Mouse (Mus musculus): ENCODE results near the gene Zzz3. TPM values are rescaled to one million over a fixed set of nuclear protein-coding genes. Genes with fewer than 3 reads are reported as not detected.

The Zzz3 gene
- total RNA-seq, 1 experiment from 2014 or later = 45.0 TPM

- DNase-seq = no peak
These were observed 72.0 kb downstream of the Zzz3 start for GRCm38 (mm10) chr3:152467312-152467711.

DNA sequence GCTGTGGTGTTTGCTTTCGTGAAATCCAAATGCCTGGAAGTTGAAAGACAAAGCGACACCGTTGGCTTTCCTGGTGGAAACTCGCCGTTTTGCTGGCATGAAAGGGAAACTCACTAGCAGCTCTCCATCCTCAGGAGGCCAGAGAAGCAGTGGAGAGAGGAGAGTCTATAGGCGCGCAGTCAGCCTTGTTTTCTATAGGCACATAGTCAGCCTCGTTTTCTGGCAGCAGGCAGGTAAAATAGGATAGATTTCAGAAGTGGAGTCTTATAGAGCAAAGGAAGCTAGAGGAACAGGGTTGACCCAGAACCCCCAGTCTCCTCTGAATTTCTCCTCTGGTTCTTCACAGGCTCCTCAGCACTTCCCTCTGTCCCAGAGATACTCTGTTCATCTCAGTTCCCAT lies 72.8 kb downstream of the Zzz3 start:
- no peak for DNase-seq

- DNase-seq = no peak
These were observed 73.3 kb downstream of the Zzz3 start for GRCm38 (mm10) chr3:152468569-152469041.

DNA sequence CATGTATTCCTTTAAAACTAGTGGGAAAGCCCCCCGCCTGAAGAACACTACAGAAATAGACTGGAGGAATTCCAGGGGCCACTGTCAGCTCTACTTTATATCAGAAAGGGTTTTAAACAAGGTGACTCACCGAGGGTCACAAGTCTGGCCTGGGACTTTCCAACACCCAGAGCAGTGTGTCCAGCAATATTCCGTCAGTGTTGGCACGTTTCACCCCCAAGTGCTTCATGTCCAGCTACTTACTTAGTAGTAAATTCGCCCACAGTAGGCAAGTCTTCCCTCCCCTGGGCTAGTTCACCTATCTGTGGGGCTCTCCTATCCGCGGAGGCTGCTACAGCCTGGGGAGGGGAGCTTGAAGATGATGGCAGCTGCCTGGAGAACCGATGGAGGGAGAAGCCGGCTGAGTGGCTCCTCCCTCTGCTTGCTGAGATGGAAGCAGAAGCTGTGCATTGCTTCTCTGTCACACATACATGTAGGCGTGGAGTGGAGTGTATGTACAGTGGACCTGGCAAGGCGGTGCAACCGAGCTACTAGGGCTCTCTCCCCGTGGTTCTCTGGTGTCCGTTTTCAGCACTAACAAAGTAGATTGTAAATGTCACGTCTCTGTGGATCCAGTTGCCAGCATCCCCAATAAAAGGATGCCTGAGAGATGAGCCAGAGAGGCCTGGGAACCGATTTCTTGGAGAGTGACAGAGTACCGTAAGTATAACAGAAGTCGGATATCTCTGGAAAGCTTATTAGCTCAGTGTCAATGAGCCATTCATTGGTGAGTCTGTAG lies 74.3 kb downstream of the Zzz3 start:
- DNase-seq = no peak

DNA sequence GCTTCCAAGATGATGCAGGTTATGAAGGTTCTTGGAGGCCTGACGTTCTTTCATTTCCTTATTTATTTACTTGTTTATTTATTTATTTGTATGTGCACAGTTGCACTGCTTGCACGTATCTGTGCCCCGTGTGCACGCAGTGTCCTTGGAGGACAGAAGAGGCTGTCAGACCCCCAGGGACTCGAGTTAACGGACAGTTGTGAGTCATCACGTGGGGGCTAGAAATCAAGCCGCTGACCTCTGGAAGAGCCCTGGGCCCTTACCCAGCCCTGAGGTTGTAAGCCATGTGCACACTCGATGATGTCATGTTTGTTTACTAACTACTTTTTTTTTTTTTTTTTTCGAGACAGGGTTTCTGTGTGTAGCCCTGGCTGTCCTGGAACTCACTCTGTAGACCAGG lies 75.1 kb downstream of the Zzz3 start:
- DNase-seq = no peak

- no peak for DNase-seq
These were observed 77.4 kb downstream of the Zzz3 start for GRCm38 (mm10) chr3:152472676-152473075.

- DNase-seq = peak; percentile 56
These were observed 79.5 kb downstream of the Zzz3 start for GRCm38 (mm10) chr3:152474582-152475277.

DNA sequence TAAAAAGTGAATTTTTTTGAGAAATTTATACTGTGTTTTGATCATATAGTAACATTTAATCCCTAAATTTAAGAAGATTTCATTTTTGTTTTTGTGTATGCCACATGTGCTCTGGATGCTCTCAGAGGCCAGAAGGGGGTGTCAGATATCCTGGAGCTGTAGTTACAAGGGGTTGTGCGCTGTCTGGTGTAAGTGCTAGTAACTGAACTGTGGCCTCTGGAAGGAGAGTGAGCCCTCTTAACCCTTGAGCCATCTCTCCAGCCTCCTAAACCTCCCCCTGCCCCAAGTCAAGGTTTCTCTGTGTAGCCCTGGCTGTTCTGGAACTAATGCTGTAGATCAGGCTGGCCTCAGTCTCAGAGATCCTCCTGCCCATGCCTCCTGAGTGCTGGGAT lies 80.0 kb downstream of the Zzz3 start:
- no peak for DNase-seq

- no peak for DNase-seq
These were observed 80.6 kb downstream of the Zzz3 start for GRCm38 (mm10) chr3:152475894-152476293.

- peak; percentile 60 for DNase-seq
These were observed 82.7 kb downstream of the Zzz3 start for GRCm38 (mm10) chr3:152477796-152478527.

GRCm38 (mm10) chr3:152478599-152479435 lies 83.5 kb downstream of the Zzz3 start:
- DNase-seq = peak; percentile 40

GRCm38 (mm10) chr3:152480336-152480735 lies 85.1 kb downstream of the Zzz3 start:
- no peak for DNase-seq

DNA sequence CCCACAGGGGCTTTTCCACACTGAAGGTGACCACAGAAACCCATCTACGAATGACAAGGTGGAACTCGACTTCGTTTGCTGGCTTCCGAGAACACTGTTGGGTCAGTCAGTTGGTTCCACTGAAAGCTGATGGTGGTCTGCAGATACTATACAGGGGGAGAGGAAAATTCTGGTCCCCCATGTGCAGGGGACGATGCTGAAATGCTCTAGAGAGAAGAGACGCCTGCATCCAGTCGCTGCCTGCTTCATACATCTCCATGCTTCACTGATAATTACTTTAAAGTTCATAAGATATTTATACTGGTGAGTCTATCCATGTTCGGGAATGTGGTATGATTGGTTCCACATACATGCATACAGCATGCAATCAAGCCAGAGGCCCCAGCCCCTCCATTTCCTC lies 86.9 kb downstream of the Zzz3 start:
- DNase-seq = no peak

DNA sequence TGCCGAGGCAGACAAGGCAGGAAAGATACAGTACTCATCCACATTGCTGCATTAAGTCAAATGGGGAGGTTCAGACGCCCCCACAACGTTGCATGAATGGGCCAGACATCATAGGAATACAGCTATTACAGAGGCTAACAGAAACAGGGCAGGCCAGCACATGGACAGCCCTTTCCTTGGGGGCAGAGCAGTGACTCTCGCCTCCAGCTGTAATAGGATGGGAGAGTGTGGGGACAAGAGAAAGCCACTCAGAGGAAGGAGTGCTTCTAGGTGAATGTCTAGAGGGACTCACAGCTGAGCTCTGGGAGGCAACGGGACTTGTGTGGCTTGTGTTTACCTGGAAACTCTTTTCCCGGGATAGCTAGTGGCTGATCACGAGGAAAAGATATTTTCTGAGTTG lies 88.5 kb downstream of the Zzz3 start:
- DNase-seq = no peak

DNA sequence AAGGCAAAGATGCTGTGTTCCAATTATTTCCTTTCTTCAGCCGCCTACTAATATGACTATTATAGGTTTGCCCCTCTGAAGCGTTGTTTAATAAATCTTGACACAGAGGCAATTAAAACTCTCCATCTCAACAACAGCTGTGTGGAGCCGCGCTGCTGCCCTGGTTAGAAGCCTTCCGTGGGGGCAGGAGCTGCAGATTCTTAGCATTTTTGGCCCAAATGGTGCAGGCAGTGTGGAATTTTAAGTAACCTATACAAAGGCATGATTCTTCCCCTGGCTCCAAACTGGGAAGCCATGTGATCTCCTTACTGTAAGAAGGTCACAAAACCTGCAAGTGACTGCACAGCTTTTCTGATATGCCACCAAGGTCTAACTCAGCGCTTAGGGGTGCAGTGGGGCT lies 88.9 kb downstream of the Zzz3 start:
- DNase-seq = no peak

GRCm38 (mm10) chr3:152488964-152489363 lies 93.7 kb downstream of the Zzz3 start:
- no peak for DNase-seq

DNA sequence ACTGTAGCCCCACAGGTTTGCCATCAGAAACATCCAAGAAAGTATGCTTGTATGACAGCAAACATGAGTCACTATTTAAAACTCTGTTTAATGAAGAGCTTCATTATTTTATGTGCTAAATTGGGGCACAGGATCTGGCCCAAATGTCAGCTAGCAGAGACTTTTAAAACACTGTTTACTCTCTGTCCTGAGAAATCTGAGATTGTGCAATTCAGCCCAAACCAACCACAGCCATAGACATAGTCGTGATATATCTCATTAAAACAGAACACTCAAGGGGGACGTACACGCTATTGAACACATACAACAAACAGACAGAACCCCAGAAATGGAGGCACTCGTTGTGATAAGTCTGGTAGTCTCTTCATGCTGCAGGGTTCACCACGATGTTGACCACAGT lies 95.2 kb downstream of the Zzz3 start:
- no peak for DNase-seq

DNA sequence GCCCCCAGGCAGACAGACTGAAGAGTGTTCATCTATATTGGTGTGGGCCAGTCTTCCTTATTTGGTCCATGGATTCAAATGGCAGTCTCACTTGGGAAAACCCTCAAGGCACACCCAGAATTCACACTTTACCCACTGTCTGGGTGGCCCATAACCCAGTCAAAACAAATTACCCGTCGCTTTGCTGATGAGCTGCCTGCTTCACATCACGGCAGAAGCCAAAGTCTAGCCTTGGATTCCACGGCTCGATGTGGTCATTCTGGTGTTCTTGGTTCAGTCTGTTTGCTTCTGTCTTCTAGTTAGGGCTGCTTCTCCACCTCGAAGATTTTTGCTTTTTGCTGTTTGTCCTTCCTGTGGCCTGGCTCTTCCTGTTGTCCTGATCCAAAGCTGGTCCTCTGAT lies 97.0 kb downstream of the Zzz3 start:
- no peak for DNase-seq

DNA sequence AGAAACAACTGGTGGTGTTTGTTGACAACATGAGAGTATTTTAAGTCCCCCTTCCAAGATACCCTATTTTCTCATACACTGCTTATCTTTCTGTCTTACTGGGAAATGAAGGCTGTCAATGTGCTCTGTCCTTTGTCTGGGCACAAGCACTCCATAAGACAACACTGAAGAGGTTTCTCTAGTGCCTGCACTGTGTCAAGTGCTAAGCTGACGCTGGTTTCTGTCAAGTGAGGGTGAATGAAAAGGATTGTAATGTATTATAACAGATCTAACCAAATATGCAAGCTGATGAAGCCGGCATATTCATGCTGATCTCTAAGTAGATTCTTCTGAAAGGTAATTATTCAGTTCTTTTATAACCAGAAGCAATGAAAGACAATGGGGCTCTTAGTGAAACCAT lies 98.5 kb downstream of the Zzz3 start:
- DNase-seq = no peak

GRCm38 (mm10) chr3:152494667-152495360 lies 99.5 kb downstream of the Zzz3 start:
- DNase-seq = no peak

GRCm38 (mm10) chr3:152495415-152495898 lies 100.2 kb downstream of the Zzz3 start:
- no peak for DNase-seq
